Mouse (Mus musculus) urinary bladder, postnatal 14 days (tissue): ENCODE measurements around the gene Med24.
"Not testable (repeated sequence)": the region's sequence is repeated elsewhere in the genome, so short reads cannot be mapped to it uniquely, and the experiment has no call there.

Experiments used
- DNase-seq: peaks from one replicate; pipeline ENCODE4 v3.0.0; 2021; ENCODE audit warnings: low spot score

Gene Med24

DNA sequence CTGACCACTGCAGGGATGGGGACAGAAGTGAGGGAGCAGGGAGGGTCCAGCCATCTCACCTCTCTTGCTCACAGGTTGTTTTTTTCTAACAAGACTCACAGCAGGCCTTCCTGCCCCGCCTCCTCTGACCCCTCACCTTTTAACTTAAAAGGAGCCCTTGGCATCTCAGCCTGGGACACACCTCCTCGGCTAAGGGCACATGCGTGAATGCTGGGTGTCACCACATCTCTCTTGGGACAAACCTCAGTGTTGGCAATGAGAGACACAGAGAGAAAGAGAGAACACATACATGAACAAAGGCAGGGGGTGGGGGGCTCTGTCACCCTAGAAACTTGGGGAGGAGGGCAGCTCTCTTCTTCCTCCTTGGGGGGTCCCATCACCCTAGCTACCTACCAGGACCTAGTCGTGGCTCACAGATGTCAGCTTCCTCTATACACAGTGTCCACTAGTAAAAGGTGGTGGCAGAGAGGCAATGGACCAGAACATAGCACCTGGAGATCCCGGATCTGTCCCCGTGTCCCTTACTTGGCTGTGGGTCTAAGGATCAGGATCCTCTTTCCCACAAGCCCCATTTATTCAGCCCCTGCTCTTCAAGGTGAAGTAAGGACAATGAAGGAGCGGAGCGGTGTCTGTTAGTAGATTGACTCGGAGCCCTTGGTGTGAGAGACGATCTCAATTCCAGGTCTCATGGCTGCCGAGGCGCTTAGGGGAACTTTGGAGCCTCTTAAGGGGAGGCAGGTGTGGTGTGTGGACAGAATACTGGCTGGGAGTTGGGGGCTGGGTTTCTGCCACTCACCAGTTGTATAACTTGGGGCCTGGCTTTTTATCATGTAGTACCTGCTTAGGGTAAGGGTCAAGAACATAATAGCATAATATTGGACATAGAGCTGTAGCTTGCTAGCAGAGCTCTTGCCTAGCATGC lies 17.0 kb upstream of the Med24 start:
- no peak for DNase-seq

DNA sequence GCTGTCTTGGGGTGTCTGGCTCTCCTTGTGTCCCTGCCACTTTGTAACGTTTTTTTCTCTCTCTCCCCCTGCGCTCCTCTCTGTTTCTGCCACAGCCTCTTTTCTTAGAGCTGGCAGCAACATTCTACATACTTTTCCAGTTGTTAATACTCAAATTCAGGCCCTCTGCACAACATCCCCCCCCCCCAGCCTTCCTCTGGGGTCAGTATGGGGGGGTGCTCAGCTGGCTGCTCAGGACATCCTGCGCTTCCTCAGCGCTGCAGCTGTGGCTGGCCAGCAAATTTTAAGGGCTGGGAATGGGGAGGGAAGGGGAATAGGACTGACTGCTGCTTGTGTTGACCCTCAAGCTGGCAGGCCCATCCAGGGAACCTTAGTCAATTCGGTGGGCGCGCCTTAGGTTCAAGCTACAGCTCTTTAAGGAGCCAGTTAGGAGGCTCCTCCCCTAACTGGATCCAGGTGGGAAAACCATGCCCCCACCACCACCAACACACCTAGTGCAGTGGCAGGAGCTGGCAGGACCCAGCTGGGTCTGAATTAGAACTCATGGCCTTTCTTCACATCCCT lies 15.3 kb upstream of the Med24 start:
- DNase-seq: no peak

DNA sequence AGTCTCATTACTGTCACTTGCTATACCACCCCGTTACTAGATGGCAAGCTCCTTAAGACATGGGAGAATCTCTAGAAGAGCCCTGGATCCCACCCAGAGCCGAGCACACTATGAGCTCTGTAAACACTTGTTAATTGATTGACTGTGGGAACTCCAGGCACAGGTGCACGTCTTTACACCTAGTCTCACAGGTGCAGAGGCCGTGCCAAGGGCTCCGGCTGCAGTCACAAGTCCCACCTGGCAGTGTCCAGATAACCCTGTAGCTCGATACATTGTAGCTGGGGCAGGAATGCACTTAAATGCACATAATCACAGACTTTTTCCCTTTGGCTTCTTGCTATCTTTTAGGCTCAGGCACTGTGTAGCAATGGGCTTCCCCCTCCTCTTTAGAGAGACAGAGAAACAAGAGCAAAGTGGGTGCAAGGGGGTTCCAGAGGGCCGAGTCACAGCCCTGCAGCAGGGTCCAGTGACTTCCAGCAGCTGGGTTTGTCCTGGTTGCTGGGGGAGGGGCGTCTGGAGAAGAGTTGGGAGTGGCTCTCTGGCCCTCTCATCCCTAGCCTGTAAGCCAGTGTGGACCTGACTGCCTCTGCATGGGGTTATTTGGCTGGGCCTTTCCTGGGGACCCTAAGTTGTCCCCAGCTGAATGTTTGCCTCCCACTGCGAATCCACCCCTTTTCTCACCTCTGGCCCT lies 14.6 kb upstream of the Med24 start:
- DNase-seq: peak; percentile 64

DNA sequence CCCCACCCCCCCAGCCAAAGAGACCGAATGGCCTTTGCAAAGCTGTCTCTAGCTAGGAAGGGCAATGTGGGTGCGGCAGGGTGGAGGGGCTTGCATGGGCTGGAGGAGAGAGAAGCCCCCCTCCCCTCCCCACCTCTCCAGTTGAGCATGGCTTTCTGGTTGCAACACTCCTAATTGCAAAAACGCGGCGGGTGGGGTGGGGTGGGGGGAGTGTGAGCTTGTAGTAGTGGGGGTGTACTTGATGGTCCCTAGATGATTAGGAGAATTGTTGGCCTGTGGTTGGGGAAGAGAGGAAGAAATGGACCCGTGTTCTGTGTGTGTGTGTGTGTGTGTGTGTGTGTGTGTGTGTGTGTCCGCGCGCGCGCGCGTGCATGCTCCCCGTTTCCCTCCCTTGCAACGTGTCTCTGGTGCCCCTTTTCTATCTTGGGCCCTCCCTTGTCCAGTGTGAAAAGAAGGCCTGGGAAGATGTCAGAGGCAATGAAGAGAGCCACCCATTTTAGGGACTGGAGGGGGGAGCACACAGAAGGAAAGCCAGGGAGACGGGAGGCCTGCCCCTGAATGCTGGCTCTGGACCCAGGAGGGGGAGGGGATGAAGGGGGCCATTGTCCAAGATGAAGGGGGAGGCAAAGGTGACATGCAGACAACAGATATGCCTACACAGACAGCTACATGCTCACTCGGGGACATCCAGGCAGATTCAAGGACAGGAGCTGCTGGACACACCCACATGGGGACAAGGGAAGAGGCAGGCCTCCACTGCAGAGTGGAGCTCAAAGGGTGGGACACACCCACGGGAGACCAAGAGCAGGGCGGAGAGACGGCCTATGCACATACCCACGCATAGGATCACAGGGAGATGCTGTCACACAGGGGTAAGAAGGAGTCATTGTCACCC lies 13.4 kb upstream of the Med24 start:
- no peak for DNase-seq

DNA sequence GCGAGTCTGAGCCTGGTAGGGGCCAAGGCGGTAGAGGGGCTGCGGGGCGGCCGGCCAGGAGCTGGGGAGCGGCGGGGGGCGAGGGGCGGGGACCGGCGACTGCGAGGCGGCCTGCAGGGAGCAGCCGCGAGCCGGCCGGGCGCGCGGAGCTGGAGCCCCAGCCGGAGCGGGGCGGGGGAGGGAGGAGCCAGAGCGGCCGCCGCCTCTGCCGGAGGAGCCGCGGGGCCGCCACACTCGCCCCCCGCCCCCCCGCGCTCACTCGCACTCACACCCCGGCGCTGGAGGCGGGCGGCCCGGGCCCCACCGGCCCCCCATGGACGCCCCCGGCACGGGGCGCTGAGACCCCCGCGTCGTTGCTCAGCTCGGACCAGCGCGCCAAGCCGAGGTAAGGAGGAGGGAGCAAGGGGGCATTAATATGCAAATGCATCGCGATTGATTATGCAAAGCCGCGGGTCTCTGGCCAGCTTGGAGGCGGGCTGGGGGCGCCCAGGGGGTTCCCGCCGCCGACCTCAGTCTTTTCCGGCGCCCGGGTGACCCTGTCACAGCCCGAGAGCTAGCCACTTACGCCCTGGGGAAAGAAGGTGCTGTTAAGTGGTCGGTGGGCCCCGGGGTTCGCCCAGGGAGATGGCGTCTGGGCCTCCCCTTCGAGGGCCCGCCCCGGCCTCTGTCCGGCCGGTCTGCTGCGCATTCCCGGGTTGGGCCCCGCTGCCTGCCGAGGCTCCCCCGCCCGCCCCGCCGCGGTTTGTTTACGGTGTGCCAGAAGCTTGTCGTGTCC lies 12.6 kb upstream of the Med24 start:
- peak; percentile 83 for DNase-seq

DNA sequence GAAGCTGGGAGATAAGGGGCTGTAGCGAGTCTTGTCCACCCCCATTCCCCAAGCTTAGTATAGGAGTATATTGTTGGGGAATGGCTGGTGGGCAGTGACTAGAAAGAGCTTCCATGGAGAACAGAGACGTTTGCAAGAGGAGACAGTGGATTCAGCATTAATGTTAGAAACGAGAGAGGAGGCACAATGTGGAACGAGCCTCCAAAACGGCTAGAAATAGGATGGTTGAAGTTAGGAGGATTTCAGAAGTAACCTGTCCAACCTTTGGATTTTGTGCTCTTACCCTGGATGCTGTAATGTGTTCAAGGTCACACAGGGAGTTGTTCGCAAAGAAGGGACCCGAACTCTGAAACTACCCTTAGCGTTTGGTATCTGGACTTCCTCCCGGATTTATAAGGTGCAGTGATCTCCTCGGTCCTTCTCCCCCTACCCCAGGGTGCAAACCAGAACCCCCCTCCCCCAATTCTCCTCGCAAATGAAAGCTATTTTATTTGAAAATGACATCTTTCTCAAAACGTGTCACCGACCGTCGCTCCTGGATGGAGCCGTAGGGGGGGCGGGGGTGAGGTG lies 11.9 kb upstream of the Med24 start:
- no peak for DNase-seq

DNA sequence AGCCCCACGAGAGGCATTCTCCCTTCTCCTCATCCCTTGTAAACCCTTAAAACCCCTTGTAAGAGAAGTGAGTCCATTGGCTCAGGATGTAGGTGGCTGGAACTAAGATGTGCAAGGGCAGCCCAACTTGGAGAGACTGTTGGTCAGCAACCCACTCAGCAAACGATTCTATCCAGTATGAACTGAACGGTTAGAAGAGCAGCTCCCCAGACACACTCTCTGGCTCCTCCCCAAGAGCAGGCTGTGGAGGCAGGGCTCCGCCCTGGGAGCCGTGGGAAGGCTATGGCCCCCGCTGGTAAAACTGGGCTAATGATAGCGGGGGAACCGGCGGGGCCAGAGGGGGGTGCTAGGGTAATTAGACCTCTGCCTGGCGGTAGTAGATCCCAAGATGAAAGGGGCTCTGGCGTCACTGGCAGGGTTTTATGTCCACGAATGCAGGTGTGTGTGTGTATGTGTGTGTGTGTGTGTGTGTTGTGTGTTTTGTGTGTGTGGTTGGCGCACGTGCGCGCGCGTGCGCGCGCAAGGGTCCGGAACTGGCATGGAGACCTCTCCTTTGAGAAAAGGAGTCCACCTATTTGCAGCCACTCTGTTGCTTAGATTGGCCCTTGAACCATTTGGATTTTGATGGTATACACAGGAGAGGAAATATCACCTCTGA lies 11.3 kb upstream of the Med24 start, which contains the start of gene Thra:
Gene Thra, plus strand, starts transcription at position 246 of the 658 bp plus-strand sequence.
- peak; percentile 74 for DNase-seq

DNA sequence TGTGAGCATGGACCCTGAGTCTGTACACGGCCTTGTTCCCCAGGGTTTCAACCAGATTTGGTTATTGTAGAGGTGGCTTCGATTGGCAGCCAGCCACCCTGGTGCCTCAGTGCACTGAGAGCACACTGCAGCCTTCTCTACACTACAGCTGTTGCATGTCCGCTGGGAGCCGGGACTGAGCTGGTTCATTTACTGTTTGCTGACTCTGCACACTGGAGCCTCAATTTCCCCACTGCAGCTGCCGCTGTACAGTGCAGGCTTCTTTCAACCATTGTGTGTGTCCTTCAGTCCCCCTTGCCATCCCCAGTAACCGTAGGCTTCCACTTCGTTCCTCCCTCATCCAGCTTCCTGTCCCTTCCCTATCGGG lies 10.8 kb upstream of the Med24 start:
- no peak for DNase-seq

DNA sequence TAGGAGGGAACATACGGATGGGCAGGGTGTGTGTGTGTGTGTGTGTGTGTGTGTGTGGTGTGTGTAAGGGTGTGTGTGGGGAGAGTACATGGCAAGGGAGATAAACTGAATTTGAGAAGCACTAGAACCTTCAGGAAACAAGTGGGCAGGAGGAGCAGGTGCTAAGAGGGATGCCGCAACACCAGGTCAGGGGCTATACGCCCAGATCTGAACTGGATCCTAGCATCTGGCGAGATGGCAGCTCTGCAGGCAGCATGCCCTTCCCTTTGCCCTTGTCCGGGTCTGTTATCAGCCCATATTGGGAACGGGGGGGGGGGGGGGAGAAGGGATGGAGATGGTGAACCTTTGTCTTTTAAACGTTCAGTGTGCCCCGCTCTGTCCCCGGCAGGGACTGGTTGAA lies 9.7 kb upstream of the Med24 start:
- DNase-seq: no peak

DNA sequence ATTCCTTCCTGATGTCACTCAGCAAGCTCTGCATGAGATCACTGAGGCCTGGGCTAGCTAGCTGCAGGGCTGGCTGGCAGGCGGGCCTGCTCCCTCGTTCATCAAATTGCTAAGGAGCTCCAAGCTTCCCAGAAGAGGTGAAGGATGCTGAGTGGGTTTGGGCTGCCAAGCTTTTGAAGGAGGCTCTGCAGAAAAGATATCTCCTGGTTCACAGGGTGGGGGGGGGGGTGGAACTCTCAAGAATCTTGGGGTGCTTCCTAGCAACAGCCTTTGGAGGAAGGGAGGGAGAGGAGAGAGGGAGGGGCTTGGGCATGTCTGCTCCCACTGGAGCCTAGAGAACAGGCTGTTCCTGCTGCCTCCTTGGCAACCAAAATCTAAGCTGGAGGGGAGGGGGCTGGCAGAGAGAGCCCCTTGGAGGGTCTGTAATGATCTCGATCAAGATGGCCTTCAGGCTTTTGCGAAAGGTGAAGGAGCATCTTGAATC lies 9.2 kb upstream of the Med24 start:
- DNase-seq: no peak

DNA sequence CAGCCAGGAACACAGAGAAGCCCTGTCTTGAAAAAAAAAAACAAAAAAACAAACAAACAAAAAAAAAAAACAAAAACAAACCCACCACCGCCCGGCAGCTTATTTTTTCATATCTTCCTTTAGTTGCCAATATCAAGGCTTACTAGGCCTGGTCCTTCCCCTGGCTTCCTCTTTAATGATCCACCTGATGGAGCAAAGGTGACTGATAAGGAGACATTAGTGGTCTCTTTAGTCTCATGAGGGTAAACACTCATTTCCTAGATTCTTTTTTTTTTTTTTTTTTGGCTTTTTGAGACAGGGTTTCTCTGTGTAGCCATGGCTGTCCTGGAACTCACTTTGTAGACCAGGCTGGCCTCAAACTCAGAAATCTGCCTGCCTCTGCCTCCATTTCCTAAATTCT lies 8.0 kb upstream of the Med24 start:
- not testable (repeated sequence) for DNase-seq

DNA sequence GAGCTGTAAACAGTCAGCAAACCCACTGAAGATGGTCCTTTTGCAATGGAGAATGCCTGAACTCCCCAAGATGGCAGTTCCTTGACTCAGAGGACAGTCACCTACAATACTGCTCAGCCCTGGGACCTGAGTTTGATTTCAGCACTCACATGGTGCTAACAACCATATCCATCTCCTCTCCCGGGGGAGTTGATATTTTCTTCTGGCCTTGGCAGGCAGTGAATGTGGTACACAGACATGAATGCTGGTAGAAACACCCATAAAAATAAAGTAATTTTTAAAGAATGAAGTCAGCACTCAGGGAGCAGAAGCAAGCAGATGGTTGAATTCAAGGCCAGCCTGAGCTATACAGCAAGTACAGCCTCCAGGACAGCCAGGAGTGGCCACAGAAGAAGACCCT lies 6.9 kb upstream of the Med24 start:
- DNase-seq: no peak

DNA sequence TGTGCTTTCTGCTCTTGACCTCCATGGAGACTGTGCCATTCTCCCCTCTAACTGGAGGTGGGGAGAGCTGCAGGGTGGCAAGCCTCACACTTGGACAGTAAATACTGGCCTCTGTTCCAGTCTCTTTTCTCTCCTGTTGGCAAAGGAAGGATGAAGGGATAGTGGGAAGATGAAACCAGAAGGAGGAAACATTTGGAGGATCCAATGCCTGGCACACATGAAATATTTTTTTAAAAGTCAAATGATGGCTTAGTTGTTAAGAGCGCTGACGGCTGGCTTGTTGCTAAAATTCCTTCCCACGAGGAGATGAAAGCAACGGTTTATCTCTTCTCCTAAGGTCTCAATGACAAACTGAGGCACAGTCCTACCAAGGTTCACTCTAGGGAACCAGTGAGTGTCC lies 5.9 kb upstream of the Med24 start:
- no peak for DNase-seq

DNA sequence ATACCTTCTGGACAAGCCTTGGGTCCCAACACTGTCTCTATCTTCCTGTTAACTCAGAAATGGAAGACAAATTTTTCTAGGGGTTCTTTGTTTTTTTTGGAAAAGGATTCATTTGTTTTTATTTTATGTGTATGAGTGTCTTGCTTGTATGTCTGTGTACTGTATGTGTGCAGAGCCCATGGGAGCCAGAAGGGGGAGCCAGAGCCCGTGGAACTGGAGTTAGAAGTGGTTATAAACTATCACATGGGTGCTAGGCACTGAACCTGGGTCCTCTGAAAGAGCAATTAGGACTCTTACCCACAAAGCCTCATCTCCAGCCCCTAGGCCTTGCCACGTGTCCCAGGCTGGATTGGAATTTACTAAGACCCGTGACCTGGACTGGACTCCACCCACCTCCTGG lies 4.8 kb upstream of the Med24 start:
- no peak for DNase-seq

DNA sequence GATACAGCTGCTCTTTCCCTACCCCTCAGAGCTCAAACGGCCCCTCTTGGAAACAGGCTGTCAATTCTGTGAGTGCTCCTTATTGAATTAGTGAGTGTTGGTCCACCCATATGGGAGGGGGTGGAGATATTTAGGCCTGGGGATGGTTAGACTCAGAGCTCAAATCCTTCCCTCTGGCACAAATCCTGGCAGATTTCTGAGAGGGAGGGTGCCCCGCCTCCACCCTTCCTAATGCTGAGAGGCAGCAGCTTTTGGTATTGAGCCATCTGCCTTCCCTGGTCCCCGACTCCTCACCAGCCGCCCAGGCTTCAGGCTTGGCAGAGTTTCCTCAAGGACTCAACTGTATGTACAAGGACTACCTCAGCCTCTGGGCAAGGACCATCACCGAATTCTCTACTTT lies 1.9 kb upstream of the Med24 start:
- DNase-seq: no peak

DNA sequence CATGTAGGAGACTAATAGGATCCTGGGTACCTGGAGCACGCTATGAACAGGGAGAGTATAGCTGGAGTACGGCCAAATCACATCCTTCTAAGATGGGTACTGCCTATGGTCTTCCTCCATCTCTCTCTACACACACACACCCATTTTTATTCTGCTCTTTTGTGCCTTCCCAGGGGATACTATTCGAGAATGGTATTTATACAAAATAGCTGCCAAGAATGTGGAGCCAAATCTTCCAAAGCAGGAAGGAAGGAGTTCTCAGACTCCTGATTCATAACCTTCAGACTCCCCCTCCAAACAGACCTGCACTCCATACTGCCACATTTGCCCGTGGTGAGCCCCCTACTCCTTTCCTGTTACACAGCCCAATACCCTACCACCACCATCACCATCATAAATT lies 1.5 kb upstream of the Med24 start:
- no peak for DNase-seq

DNA sequence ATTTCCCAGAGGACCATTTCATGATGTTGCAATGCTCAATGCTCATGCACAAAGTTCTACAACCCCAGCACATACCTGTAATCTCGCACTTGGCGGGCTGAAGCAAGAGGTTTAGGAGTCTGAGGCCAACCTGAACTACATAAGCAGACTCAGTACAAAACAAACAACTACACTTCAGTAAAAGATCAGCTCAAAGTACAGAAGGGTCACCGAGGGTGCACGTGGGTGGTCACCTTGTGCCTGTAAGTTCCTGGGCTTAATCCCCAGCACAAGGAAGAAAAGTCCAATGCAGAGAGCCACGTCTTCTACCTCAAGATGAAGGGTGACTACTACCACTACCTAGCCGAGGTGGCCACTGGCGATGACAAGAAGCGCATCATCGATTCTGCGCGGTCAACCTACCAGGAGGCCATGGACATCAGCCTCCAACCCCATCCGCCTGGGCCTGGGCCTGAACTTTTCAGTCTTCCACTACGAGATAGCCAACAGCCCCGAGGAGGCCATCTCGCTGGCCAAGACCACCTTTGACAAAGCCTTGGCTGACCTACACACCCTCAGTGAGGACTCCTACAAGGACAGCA lies 3.2 kb downstream of the Med24 start:
- no peak for DNase-seq

DNA sequence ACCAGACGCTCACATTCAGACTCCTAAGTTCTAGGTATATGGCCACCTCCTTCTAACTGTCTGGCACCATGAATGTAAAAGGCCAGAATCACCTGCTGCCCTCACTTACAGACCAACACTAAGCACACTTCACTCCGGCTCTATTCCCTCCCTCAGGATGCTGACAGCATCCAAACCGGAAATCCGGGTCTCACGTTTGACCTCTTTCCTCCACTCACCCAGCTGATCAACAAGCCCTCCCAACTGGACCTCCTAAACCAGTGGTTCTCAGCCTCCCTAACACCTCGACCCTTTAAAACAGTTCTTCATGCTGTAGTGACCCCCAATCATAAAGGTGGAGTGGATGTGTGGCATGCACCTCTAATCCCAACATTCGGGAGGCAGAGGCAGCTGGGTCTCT lies 6.1 kb downstream of the Med24 start:
- no peak for DNase-seq

DNA sequence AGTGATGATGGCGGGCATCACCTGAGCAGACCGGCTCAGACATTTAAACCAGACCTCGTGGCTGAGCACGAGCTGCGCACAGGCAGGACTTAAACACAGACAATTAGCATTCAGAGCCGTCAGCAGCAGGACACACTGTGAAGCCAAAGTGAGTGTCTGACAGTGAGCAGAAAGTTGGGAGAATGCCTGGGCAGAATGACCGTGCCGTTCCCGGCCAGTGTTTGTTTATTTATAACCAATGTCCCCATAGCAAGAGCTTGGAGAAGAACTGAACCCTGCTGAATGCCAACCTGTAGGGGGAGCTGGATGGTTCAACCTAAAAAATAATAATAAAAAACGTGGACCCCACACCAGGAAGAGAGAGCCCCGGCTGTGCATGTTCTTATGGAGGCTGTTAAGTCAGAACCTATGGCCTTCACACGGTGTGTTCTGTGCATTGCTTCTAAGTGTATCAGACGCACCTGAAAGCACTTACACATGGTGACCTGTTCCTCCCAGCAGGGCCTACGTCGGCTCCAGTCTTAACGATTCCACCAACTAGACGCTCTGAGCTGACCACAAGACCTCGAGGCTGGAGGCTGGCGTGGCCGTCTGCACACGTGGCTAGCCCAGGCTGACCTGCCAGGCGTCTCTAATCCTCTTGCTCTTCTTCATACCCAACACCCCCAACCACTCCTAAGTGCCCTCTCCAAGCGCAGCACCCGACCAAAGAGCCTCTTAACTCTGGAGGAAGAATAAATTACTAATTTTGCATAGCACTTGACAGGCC lies 7.6 kb downstream of the Med24 start:
- DNase-seq: peak; percentile 67
